Mouse (Mus musculus) neural tube, embryonic 13.5 days (tissue): Measurements from ENCODE around the gene Sart3. TPM values are rescaled to one million over a fixed set of nuclear protein-coding genes. Genes with fewer than 3 reads are reported as not detected.

Source experiments
- ATAC-seq: fragments of 200-750 bp; cut with Nextera tagmentation; 2 replicates; pipeline ENCODE4 v1.8.0; 2017; ENCODE audit warnings: low read depth, mild to moderate bottlenecking, moderate TSS enrichment, moderate library complexity
- H3K27ac ChIP-seq: fragments of 300-500 bp; sonication (generic); replicated peaks from 2 replicates; pipeline ENCODE4 v1.5.1; 2015; ENCODE audit warnings: moderate library complexity, mild to moderate bottlenecking, inconsistent platforms
- H3K27me3 ChIP-seq: fragments of 300-500 bp; sonication (generic); 2 replicates; pipeline ENCODE4 v1.6.1; 2015; ENCODE audit warnings: mild to moderate bottlenecking, inconsistent platforms
- H3K36me3 ChIP-seq: fragments of 300-500 bp; sonication (generic); 2 replicates; pipeline ENCODE4 v1.6.1; 2015; ENCODE audit warnings: mild to moderate bottlenecking, inconsistent platforms
- H3K4me1 ChIP-seq: fragments of 300-500 bp; sonication (generic); replicated peaks from 2 replicates; pipeline ENCODE4 v1.6.1; 2015; ENCODE audit warnings: inconsistent platforms
- H3K4me2 ChIP-seq: fragments of 300-500 bp; sonication (generic); 2 replicates; pipeline ENCODE4 v1.6.1; 2015; ENCODE audit warnings: inconsistent platforms, mild to moderate bottlenecking, moderate library complexity
- H3K4me3 ChIP-seq: fragments of 300-500 bp; sonication (generic); 2 replicates; pipeline ENCODE4 v1.5.1; 2015; ENCODE audit warnings: mild to moderate bottlenecking, inconsistent platforms
- H3K9ac ChIP-seq: fragments of 300-500 bp; sonication (generic); 2 replicates; pipeline ENCODE4 v1.6.1; 2015; ENCODE audit warnings: moderate library complexity, mild to moderate bottlenecking, inconsistent platforms
- H3K9me3 ChIP-seq: fragments of 300-500 bp; sonication (generic); 2 replicates; pipeline ENCODE4 v1.6.1; 2016; ENCODE audit warnings: inconsistent platforms
- whole genome bisulfite sequencing: fragments of 180-500 bp; shearing (Covaris S2); methylation state at CpG from one replicate; pipeline ENCODE4 v1.1.7; 2015; 5-methylcytosine and 5-hydroxymethylcytosine counted together
- polyA plus RNA-seq: library from polyadenylated mRNA; unstranded; fragments of >200 nt; fragmentation: Nextera tagmentation; extraction: Ambion mirVana; gene quantifications from 2 replicates; pipeline ENCODE4 v1.2.1, GENCODE M21; 2015

Gene Sart3
- polyA plus RNA-seq, 1 experiment from 2014 or later: 45.5 TPM

DNA sequence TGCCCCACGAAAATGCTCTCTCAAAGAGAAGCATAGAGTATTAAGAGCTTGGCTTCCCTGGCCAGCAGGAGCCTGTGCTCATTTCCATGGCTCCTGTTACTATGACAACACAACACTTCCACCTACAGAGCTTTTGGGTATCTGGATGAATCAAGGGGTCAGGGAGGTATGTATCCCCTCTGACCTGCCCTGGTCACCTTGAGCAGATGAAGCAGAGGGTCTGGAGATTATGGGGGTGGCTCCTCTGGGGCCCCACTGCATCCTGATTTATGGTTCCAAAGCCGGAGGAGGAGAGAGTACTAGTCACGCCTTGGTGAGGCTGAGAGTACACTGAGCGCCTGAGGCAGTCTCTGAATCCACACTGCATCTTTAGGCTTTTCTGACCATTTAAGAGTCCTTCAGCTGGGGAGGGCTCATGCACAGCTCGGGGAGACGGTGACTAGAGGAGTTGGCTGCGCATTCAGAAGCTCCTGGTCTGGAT is 41.6 kb downstream of the Sart3 start:
- Histone ChIP-seq H3K36me3 (no peaks in the 10 kb centered on the region), H3K27ac (0 out of 2 replicates have a peak overlapping the region, but pooled peaks have one; percentile 1), H3K4me1 (peaks cover 16% of the 10 kb centered on the region), H3K9ac (peak overlapping the region; percentile 26; the same call in 1 of the 2 replicates), H3K9me3 (no peaks in the 10 kb centered on the region), H3K4me2 (no peak overlapping the region), H3K4me3 (no peak overlapping the region), H3K27me3 (peaks cover 7% of the 10 kb centered on the region)
- no peak for ATAC-seq
- WGBS: 64% methylated on average over 7 of the region's 7 CpGs

DNA sequence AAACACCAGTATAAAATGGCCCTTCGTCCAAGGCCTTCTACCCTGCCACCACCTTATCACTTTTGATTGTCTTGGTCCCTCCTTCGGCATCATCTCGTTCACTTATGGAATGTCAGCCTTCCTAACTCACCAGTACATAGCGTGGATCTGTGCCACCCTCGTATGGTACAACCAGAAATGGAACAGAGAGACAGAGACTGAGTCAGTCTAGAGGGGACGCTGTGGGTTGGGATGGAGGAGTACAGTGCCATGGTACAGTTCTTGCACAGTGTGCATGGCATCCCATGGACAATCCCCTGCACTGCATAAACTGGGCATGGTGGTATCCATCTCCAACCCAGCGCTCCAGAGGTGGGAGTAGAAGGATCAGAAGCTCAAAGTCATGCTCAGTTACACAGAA is 43.6 kb downstream of the Sart3 start:
- Histone ChIP-seq H3K4me2 (no peak overlapping the region), H3K27ac (no peak overlapping the region), H3K36me3 (no peaks in the 10 kb centered on the region), H3K4me1 (peaks cover 16% of the 10 kb centered on the region), H3K27me3 (peaks cover 7% of the 10 kb centered on the region), H3K9me3 (no peaks in the 10 kb centered on the region), H3K4me3 (no peak overlapping the region), H3K9ac (no peak overlapping the region)
- ATAC-seq: no peak
- WGBS: 89% methylated on average over 7 of the region's 7 CpGs

- 85% methylated on average over 7 of the region's 7 CpGs for WGBS
- no peak overlapping the region for H3K4me3 ChIP-seq
- H3K9me3 ChIP-seq: no peaks in the 10 kb centered on the region
- no peak overlapping the region for H3K9ac ChIP-seq
- no peak overlapping the region for H3K4me2 ChIP-seq
- H3K27me3 ChIP-seq: peaks cover 7% of the 10 kb centered on the region
- ATAC-seq: no peak
- H3K4me1 ChIP-seq: peaks cover 20% of the 10 kb centered on the region
- H3K36me3 ChIP-seq: no peaks in the 10 kb centered on the region
- no peak overlapping the region for H3K27ac ChIP-seq
Observed at GRCm38 (mm10) chr5:113728011-113728410, 44.3 kb downstream of the Sart3 start.

DNA sequence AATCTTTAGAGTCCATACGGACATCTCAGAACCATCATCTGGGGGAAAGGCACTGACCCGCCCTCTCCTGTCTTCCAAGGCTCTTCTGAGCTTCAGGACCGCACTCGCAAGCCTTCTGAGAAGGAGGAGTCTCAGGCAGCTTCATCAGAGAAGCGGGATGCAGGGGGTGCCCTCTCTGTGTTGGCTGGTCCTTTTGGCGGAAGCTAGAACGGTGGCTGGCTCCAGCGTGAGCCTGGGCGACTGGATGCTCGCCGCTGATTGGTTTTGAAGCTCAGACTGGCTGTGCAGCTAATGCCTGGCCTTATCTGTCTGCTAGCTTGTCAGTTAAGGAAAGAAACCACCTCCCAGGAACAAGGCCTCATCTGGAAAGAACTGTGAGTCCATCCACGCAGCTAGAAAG is 45.1 kb downstream of the Sart3 start:
- no peaks in the 10 kb centered on the region for H3K9me3 ChIP-seq
- no peak overlapping the region for H3K9ac ChIP-seq
- peaks cover 7% of the 10 kb centered on the region for H3K27me3 ChIP-seq
- peaks cover 20% of the 10 kb centered on the region for H3K4me1 ChIP-seq
- H3K27ac ChIP-seq: no peak overlapping the region
- ATAC-seq: no peak
- H3K4me3 ChIP-seq: no peak overlapping the region
- WGBS: 73% methylated on average over 12 of the region's 12 CpGs
- H3K4me2 ChIP-seq: no peak overlapping the region
- H3K36me3 ChIP-seq: no peaks in the 10 kb centered on the region

- peaks cover 20% of the 10 kb centered on the region for H3K4me1 ChIP-seq
- 81% methylated on average over 6 of the region's 6 CpGs for WGBS
- no peaks in the 10 kb centered on the region for H3K36me3 ChIP-seq
- H3K27ac ChIP-seq: no peak overlapping the region
- peaks cover 7% of the 10 kb centered on the region for H3K27me3 ChIP-seq
- H3K9ac ChIP-seq: no peak overlapping the region
- H3K4me2 ChIP-seq: no peak overlapping the region
- no peak for ATAC-seq
- H3K9me3 ChIP-seq: no peaks in the 10 kb centered on the region
- no peak overlapping the region for H3K4me3 ChIP-seq
Observed at GRCm38 (mm10) chr5:113726618-113727017, 45.7 kb downstream of the Sart3 start.

GRCm38 (mm10) chr5:113725417-113725816 is 46.9 kb downstream of the Sart3 start:
- Histone ChIP-seq H3K4me3 (no peak overlapping the region), H3K27ac (no peak overlapping the region), H3K36me3 (no peaks in the 10 kb centered on the region), H3K4me2 (no peak overlapping the region), H3K9ac (no peak overlapping the region), H3K9me3 (no peaks in the 10 kb centered on the region), H3K4me1 (peaks cover 14% of the 10 kb centered on the region), H3K27me3 (peaks cover 7% of the 10 kb centered on the region)
- ATAC-seq: no peak
- WGBS: 71% methylated on average over 12 of the region's 12 CpGs

DNA sequence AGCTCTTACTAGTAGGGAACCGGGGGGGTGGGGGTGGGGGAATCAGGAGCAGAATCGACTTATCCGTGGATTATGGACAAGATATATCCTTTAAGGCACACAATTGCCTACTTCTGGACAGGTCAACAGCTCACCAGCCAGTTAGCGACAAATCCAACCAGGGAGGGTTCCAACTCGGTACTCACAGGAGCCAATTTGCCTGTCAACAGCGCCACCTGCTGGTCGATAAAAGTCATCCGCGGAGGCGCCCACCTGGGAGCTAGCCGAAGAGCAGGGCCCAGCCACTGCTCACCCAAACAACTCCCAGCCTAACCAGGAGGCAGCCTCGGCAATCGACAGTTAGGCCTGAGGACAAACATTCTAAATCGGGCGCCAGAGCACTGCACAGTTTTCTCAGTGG is 47.9 kb downstream of the Sart3 start, which contains the start of gene 1700069L16Rik:
Gene 1700069L16Rik (minus strand): TSS at position 327 of the 400 bp plus-strand sequence.
- peak; percentile 70 for ATAC-seq
- H3K27ac ChIP-seq: no peak within 1 kb of the TSS

DNA sequence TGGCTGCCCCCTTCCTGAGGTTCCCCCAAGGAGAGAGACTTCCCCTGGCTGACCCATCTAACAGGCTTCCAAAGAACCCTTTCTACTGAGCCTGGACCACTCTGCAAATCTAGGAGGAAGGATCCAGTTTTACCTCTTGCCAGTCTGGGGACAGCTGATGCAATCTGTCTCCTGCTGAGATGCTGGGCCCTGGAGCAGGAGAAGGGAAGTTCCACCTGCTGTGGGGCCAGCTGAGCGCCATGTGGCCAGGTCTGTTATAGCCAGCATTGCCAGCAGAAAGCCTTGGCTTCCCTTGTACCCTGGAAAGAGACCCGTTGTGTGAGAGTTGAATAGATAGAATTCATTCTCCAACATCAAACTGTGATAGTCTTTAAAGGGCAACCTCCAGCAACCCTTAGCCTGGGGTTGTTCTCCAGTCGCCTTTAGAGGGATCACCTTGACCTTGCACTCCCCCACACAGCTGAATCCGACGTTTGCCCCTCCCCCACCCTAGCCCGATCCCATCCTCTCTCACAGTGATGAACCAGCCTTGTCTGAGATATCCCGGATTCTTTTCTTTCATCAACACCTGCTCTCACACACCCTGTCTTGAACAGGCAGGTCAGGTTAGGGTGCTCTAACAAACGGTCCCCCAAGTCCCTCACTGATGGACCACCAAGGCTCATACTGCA is 48.6 kb downstream of the Sart3 start:
- Histone ChIP-seq H3K9ac (no peak overlapping the region), H3K4me3 (no peak overlapping the region), H3K27me3 (peaks cover 7% of the 10 kb centered on the region), H3K4me2 (no peak overlapping the region), H3K9me3 (no peaks in the 10 kb centered on the region), H3K27ac (no peak overlapping the region), H3K4me1 (peaks cover 21% of the 10 kb centered on the region), H3K36me3 (no peaks in the 10 kb centered on the region)
- 44% methylated on average over 8 of the region's 8 CpGs for WGBS
- ATAC-seq: peak; percentile 20; the same call in 1 of the 2 replicates

More for the DNA sequence above, 47.9 kb downstream of the Sart3 start, which contains the start of gene 1700069L16Rik:
- no peaks in the 10 kb centered on the region for H3K9me3 ChIP-seq
- no peaks in the 10 kb centered on the region for H3K36me3 ChIP-seq
- WGBS: 4% methylated on average over 15 of the region's 15 CpGs
- H3K27me3 ChIP-seq: peaks cover 7% of the 10 kb centered on the region
- no peak within 1 kb of the TSS for H3K4me2 ChIP-seq
- H3K4me3 ChIP-seq: no peak within 1 kb of the TSS
- H3K4me1 ChIP-seq: peaks cover 15% of the 10 kb centered on the region
- H3K9ac ChIP-seq: no peak within 1 kb of the TSS

DNA sequence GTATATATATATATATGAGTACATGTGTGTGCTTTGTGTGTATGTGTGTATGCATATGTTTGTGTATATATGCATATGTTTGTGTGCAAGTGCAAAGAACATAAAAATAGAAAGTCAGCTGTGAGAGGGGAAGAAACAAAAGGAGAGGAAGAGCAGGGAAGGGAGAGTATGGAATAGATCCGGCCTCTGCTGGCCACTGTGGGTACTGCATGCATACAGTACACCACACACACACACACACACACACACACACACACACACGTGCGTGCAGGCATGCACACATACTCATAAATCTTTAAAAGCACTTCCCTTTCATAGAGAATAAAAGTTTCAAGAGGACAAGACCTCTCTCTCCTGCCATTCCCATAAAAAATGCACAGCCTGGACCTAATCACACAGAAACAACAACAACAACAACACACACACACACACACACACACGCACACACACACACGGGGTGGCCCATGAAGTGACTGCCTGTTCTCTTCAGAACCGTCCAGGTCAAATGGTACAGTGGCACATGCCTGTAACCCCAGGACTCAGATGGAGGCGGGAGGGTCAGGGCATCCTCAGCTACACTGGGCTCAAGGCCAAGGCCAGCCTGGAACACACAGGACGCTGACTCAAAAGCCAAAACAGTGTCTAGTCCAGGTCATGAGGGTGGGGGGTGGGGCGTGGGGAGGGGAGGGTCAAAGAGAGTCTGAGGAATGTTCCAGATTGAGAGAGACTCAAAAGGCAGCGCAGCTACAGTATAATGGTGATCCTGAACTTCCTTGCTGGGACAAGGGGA is 49.9 kb downstream of the Sart3 start:
- no peak for ATAC-seq
- Histone ChIP-seq H3K27ac (no peak overlapping the region), H3K27me3 (peaks cover 7% of the 10 kb centered on the region), H3K4me2 (no peak overlapping the region), H3K4me3 (no peak overlapping the region), H3K36me3 (no peaks in the 10 kb centered on the region), H3K9ac (no peak overlapping the region), H3K9me3 (no peaks in the 10 kb centered on the region), H3K4me1 (peaks cover 27% of the 10 kb centered on the region)
- 89% methylated on average over 10 of the region's 10 CpGs for WGBS

DNA sequence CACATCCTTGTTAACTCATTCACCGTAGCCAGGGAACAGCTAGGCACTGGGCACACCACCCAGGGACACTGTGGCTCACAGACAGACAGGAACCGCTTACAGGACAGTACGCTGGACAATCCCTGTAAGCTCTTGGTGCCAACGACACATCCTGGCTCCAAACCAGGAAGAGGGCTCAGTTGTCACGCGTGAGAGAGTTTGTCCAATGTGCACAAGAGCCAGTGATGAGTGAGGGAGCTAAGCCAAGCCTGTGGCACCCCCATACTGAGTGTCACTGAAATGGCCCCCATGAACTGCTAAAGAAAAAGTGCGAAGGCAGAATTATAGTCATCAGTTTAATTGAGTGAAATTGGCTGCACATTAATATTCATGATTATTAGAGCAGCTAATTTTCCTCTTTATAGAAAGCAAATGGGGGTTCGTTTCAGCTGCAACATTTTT is 53.1 kb downstream of the Sart3 start:
- no peaks in the 10 kb centered on the region for H3K27me3 ChIP-seq
- no peaks in the 10 kb centered on the region for H3K9me3 ChIP-seq
- H3K4me1 ChIP-seq: peaks cover 49% of the 10 kb centered on the region
- ATAC-seq: no peak
- no peak overlapping the region for H3K4me2 ChIP-seq
- H3K27ac ChIP-seq: peak overlapping the region; percentile 49
- 0 out of 2 replicates have a peak overlapping the region, but pooled peaks have one; percentile 26 for H3K9ac ChIP-seq
- 65% methylated on average over 8 of the region's 8 CpGs for WGBS
- no peak overlapping the region for H3K4me3 ChIP-seq
- H3K36me3 ChIP-seq: no peaks in the 10 kb centered on the region

GRCm38 (mm10) chr5:113716581-113717388 is 55.5 kb downstream of the Sart3 start:
- WGBS: 6% methylated on average over 12 of the region's 12 CpGs
- H3K27ac ChIP-seq: peak overlapping the region; percentile 92
- 0 out of 2 replicates have a peak overlapping the region, but pooled peaks have one; percentile 34 for H3K9ac ChIP-seq
- H3K9me3 ChIP-seq: no peaks in the 10 kb centered on the region
- H3K36me3 ChIP-seq: no peaks in the 10 kb centered on the region
- ATAC-seq: peak; percentile 94
- peaks cover 40% of the 10 kb centered on the region for H3K4me1 ChIP-seq
- no peak overlapping the region for H3K4me3 ChIP-seq
- H3K4me2 ChIP-seq: peak overlapping the region; percentile 32
- H3K27me3 ChIP-seq: no peaks in the 10 kb centered on the region
